Mouse (Mus musculus): ENCODE measurements around the gene Ap5z1. TPM values are rescaled to one million over a fixed set of nuclear protein-coding genes. Genes with fewer than 3 reads are reported as not detected.
A peak's percentile ranks its signal among the peaks of the same experiment; 100 is the strongest.

Gene Ap5z1
- 13.5 and 14.3 TPM in 2 replicates for polyA plus RNA-seq (2015; fragmentation: Nextera tagmentation; extraction: Ambion mirVana)

DNA sequence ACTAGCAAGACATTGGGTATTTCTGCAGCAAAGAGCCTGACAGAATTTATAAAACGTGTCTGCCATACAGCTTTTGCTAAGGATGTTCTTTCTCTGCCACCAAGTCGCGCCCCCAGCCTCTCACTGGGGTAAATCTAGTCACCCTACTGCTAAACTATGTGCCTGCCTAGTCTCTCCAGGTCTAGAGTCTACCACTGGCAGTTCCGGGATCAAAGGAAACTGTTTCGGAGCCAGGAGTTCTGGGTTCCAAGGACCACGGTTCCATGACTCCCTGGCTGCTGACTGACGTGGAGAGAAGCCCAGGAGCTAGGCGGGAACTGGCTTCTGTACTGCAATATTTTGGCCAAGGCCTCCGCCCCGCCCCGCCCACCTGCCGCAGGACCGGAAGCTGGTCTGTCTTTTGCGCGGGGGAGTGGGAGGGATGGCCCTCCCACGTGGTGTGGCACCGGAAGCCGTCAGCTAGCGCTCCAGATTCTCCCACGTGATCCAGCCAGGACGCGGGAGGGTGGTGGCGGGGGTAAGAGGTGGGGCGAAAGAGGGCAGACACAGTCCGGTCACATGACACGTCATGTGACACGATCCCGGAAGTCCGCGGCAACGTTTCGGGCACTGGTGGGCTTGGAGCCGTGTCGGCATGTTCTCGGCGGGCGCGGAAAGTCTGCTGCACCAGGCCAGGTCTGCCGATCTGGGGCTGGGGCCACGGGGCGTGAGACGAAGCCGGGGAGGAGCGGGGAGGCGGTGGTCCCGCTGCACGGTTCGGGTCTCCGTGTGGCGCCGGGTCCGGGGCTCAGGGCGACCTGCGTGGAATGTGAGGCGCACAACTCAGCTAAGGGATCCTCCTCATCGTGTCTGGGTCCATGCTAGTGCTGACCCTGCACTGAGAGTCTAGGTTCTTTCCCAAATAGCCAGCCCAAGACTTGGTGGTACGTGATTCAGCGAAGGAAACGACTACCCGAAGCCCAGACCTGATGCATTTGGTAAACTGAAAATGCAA lies at the start of gene Ap5z1:
Gene Ap5z1, plus strand, starts transcription at position 484 of the 994 bp plus-strand sequence.
- Histone ChIP-seq H3K27ac (replicated peaks) (peak within 1 kb of the TSS; percentile 90), H3K4me1 (replicated peaks) (peaks cover 18% of the 10 kb centered on the region), H3K9me3 (no peaks in the 10 kb centered on the region), H3K27me3 (no peaks in the 10 kb centered on the region), H3K4me3 (peak within 1 kb of the TSS; percentile 87), H3K36me3 (no peaks in the 10 kb centered on the region; the same call in 1 of the 2 replicates), H3K9ac (peak within 1 kb of the TSS; percentile 60), H3K4me2 (peak within 1 kb of the TSS; percentile 79)
- ATAC-seq (ENCODE audit: low FRiP score, low read depth) = peak; percentile 93
- 2% methylated on average over 60 of the region's 60 CpGs for WGBS

DNA sequence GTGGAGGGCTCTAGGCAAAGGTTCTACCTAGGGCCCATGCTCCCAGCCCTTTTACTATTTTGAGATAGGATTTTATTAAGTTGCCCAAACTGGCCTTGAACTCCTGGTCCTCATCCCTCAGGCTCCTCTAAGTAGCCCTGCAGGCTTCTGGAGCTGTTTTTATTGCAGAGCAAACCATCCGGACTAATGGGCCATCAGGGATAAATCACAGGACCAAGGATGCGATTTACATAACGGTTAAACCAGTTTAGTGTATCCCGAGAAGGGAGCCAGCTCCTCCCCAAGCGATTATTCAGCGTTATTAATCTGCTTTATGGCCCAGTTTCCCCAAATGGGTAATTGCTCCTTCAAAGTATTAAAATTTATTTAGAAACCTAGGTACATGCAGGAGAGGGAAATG lies 48.3 kb upstream of the Ap5z1 start:
- H3K4me1 ChIP-seq (replicated peaks) = peaks cover 38% of the 10 kb centered on the region
- ATAC-seq (ENCODE audit: low FRiP score, low read depth) = no peak
- H3K27ac ChIP-seq (replicated peaks) = no peak overlapping the region
- H3K27me3 ChIP-seq = no peaks in the 10 kb centered on the region
- H3K4me2 ChIP-seq = no peak overlapping the region
- H3K9me3 ChIP-seq = no peaks in the 10 kb centered on the region
- WGBS = 34% methylated on average over 6 of the region's 6 CpGs
- H3K4me3 ChIP-seq = no peak overlapping the region
- H3K36me3 ChIP-seq = no peaks in the 10 kb centered on the region
- H3K9ac ChIP-seq = no peak overlapping the region

DNA sequence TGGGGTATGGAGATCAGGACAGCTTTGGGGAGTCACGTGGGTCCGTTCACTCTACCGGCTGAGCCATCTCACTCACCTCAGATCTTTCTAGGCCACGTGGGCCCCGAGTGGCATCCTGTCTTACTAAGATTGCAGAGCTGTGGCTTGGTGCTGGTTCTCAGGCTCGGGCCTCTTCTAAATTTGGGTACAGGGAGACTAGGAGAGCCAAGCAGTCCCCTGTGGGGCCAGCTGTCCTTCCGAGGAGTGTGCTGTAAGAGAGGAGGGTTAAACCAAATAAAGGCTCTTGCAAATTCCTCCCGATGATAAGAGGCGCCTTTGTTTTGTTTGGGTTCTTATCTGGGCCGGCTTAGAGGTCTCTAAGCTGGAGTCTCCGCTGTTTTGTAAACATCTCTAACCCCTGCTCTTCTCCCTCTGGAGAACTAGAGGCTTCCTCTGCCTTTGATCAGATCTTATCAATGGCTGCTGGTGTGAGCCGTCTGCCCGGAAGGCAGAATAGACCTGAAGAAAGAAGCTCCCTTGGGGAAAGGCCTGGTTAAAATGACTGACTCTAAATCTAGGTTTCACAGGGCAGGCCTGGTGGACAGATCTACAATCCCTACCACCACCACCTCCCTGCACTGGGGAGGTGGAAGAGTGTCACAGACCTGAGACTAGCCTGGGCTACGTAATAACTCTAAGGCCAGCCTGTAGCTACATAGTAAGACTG lies 47.5 kb upstream of the Ap5z1 start:
- H3K27ac ChIP-seq (replicated peaks) = no peak overlapping the region
- WGBS = 28% methylated on average over 14 of the region's 14 CpGs
- ATAC-seq (ENCODE audit: low FRiP score, low read depth) = no peak

DNA sequence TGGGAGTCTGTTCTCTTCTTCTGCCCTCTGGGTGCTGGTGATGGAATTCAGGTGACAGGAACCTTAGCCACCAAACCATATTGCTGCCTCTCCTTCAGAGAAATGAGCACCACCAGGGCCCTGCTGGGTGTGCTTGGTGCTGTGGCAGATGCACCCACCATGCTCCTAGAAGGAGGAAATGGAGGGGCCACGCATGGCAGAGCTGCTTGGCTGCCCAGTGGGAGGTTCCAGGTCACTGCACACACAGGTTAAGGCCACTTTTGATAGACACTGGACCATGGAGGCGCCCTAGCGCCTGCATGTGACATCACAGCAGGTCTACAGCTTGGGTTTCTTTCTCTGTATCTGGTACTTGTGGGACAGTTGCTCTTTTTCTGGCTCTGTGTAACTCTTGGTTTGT lies 46.6 kb upstream of the Ap5z1 start:
- Histone ChIP-seq H3K4me2 (no peak overlapping the region), H3K27ac (replicated peaks) (no peak overlapping the region), H3K4me1 (replicated peaks) (peaks cover 36% of the 10 kb centered on the region), H3K9ac (no peak overlapping the region), H3K36me3 (no peaks in the 10 kb centered on the region; the same call in 1 of the 2 replicates), H3K27me3 (no peaks in the 10 kb centered on the region), H3K9me3 (no peaks in the 10 kb centered on the region), H3K4me3 (no peak overlapping the region)
- no peak for ATAC-seq (ENCODE audit: low FRiP score, low read depth)
- WGBS = 61% methylated on average over 3 of the region's 3 CpGs

More for the DNA sequence above, 47.5 kb upstream of the Ap5z1 start:
- no peaks in the 10 kb centered on the region for H3K36me3 ChIP-seq
- peaks cover 33% of the 10 kb centered on the region for H3K4me1 ChIP-seq (replicated peaks)
- no peak overlapping the region for H3K4me3 ChIP-seq
- H3K27me3 ChIP-seq = no peaks in the 10 kb centered on the region
- no peaks in the 10 kb centered on the region for H3K9me3 ChIP-seq
- no peak overlapping the region for H3K4me2 ChIP-seq
- H3K9ac ChIP-seq = no peak overlapping the region

DNA sequence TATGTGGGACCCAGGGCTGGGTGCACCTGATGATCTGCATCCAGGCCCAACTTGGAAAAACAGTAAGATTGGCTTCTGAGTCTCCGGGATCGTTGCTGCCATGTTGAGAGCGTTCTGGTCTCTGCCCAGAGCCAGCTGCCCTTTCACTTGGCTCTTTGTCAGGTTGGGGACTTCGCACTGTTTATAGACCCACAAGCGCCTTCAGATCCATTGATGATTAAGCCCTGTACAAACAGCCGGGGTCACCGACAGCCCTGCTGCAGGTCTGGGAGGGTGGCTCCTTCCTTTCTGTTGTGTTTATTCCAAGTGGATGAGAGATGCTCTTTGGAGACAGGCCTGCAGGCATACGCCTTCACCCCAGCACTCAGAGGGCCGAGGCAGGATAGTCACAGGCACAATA lies 45.9 kb upstream of the Ap5z1 start:
- peaks cover 35% of the 10 kb centered on the region for H3K4me1 ChIP-seq (replicated peaks)
- WGBS = 79% methylated on average over 9 of the region's 9 CpGs
- no peak overlapping the region for H3K9ac ChIP-seq
- no peak overlapping the region for H3K4me2 ChIP-seq
- H3K4me3 ChIP-seq = no peak overlapping the region
- H3K27ac ChIP-seq (replicated peaks) = no peak overlapping the region
- no peaks in the 10 kb centered on the region for H3K9me3 ChIP-seq
- H3K27me3 ChIP-seq = no peaks in the 10 kb centered on the region
- no peaks in the 10 kb centered on the region; the same call in 1 of the 2 replicates for H3K36me3 ChIP-seq
- ATAC-seq (ENCODE audit: low FRiP score, low read depth) = no peak

DNA sequence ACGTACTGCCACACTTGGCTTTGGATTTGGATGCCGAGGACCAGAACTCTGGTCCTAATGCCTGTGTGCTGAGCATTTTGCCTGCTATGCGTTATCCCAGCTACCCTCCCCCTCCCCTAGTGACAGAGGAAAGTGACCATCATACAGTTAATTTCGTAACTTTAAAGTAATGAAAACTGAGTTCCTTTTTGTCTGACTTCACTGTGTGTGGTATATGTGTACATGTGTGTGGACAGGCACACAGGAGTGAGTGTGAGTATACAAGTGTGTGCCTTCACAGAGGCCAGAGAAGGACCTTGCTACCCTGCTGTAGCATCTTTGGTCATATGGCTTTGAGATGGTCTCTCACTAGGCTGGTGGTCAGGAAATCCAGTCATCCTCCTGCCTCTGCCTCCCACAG lies 45.3 kb upstream of the Ap5z1 start:
- Histone ChIP-seq H3K27ac (replicated peaks) (no peak overlapping the region), H3K4me3 (no peak overlapping the region), H3K27me3 (no peaks in the 10 kb centered on the region), H3K36me3 (no peaks in the 10 kb centered on the region; the same call in 1 of the 2 replicates), H3K4me2 (no peak overlapping the region), H3K4me1 (replicated peaks) (peaks cover 39% of the 10 kb centered on the region), H3K9ac (no peak overlapping the region), H3K9me3 (no peaks in the 10 kb centered on the region)
- WGBS = 93% methylated on average over 4 of the region's 4 CpGs
- ATAC-seq (ENCODE audit: low FRiP score, low read depth) = no peak

DNA sequence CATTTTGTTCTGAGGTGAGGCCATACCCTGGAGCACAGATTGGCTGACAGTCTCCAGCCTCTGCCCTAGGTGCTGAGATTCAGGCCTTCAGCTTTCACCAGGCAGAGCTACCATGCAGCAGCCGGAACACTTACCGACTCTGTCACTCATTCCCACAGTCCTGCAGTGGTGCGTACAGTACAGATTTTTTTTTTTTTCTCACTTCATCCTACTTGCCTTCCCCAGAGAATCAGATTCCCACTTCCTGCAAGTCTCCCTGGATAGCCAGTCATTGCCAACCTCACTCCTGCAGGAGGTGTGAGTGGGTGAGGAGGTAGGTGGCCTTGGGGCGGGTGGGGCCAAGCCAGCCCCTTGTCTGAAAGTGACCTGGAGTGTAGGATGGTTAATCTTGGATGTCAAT lies 43.4 kb upstream of the Ap5z1 start:
- Histone ChIP-seq H3K4me3 (no peak overlapping the region), H3K9me3 (no peaks in the 10 kb centered on the region), H3K27ac (replicated peaks) (no peak overlapping the region), H3K36me3 (no peaks in the 10 kb centered on the region; the same call in 1 of the 2 replicates), H3K4me2 (no peak overlapping the region), H3K27me3 (no peaks in the 10 kb centered on the region), H3K4me1 (replicated peaks) (peaks cover 43% of the 10 kb centered on the region), H3K9ac (no peak overlapping the region)
- ATAC-seq (ENCODE audit: low FRiP score, low read depth) = no peak
- WGBS = 95% methylated on average over 4 of the region's 4 CpGs

DNA sequence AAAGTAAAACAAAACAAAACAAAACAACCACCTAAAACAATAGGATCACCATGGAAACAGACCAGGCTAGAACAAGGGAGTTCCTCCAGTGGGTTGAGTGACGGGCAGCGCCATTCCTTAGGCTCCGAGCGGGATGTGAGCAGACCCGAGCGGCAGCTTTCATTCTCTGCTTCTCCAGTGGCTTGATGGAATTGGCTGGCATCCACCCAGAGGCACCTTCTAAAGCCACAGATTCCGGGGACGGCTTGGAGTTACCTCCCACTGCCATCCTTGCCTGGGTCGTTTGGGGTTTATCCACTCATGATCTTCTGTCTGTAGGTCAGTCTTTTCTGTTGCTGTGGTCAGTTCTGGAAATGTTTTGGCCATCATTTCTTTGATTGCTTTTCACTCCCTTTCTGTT lies 42.8 kb upstream of the Ap5z1 start:
- no peaks in the 10 kb centered on the region for H3K27me3 ChIP-seq
- H3K4me2 ChIP-seq = no peak overlapping the region
- H3K36me3 ChIP-seq = no peaks in the 10 kb centered on the region; the same call in 1 of the 2 replicates
- no peak overlapping the region for H3K9ac ChIP-seq
- no peaks in the 10 kb centered on the region for H3K9me3 ChIP-seq
- WGBS = 65% methylated on average over 9 of the region's 9 CpGs
- peaks cover 43% of the 10 kb centered on the region for H3K4me1 ChIP-seq (replicated peaks)
- no peak overlapping the region for H3K4me3 ChIP-seq
- no peak for ATAC-seq (ENCODE audit: low FRiP score, low read depth)
- no peak overlapping the region for H3K27ac ChIP-seq (replicated peaks)

DNA sequence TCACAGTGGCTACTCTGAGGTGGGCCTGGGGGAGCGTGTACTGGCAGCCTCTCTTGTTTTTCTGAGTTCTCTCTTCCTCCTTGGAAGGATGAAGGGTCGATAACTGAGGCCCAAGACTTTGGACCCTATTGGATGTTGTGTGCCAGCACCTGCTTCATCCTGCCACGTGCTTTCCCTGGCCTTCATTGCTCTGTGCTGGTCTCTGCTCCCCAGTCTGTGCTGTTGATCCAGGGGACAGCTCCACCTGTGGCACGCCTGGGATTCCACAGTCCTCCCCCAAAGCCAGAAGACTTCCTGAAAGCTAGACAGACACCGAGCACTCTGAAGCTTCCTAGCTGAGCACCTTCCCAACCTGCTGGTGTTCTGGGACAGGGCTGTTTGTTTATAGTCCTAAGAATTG lies 41.9 kb upstream of the Ap5z1 start:
- no peaks in the 10 kb centered on the region for H3K9me3 ChIP-seq
- ATAC-seq (ENCODE audit: low FRiP score, low read depth) = no peak
- peaks cover 39% of the 10 kb centered on the region for H3K4me1 ChIP-seq (replicated peaks)
- no peak overlapping the region for H3K4me3 ChIP-seq
- no peak overlapping the region for H3K9ac ChIP-seq
- H3K36me3 ChIP-seq = no peaks in the 10 kb centered on the region; the same call in 1 of the 2 replicates
- no peaks in the 10 kb centered on the region for H3K27me3 ChIP-seq
- WGBS = 85% methylated on average over 5 of the region's 5 CpGs
- H3K4me2 ChIP-seq = no peak overlapping the region
- H3K27ac ChIP-seq (replicated peaks) = no peak overlapping the region

DNA sequence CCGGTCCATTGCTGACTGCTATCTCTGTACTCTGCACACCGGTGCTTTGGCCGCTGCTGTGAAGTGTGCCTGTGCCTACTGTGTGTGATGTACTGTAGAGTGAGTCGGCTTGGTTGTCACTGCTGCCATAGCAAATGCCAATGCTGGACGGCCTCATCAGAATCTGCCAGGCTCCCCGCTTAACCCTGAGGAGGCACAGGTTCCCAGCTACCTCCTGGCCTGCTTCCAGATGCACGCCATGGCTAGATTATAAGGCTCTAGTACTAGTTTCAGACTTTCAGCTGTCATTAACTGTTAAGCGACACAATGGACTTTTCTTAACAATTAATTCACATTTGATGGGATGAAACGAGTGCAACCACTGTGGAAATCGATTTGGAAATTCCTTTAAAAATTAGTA lies 40.6 kb upstream of the Ap5z1 start:
- Histone ChIP-seq H3K27ac (replicated peaks) (no peak overlapping the region), H3K4me2 (no peak overlapping the region), H3K9ac (no peak overlapping the region), H3K4me3 (no peak overlapping the region), H3K9me3 (no peaks in the 10 kb centered on the region), H3K36me3 (no peaks in the 10 kb centered on the region; the same call in 1 of the 2 replicates), H3K27me3 (no peaks in the 10 kb centered on the region), H3K4me1 (replicated peaks) (peaks cover 48% of the 10 kb centered on the region)
- WGBS = 68% methylated on average over 10 of the region's 10 CpGs
- no peak for ATAC-seq (ENCODE audit: low FRiP score, low read depth)

DNA sequence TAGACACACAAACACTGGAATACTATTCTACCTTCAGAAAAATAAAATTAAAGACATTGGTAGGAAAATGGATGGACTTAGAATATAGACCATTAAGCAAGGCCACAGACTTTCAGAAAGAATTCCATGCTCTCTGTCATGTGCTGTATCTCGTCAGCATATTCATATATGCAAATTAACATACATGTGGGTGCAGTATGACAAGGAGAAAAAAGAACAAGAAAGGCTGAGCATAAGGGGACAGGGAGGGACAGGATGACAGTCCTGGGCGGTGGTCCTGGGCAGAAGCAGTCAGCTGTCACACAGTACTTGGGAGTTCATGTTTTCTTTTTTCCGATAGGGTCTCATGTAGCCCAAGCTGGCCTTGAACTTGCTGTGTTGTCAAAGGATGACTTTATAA lies 40.0 kb upstream of the Ap5z1 start:
- 50% methylated on average over 3 of the region's 3 CpGs for WGBS
- no peak for ATAC-seq (ENCODE audit: low FRiP score, low read depth)
- H3K4me1 ChIP-seq (replicated peaks) = peaks cover 48% of the 10 kb centered on the region

More for the DNA sequence above, 40.0 kb upstream of the Ap5z1 start:
- Histone ChIP-seq H3K27ac (replicated peaks) (no peak overlapping the region), H3K4me2 (no peak overlapping the region), H3K9ac (no peak overlapping the region), H3K27me3 (no peaks in the 10 kb centered on the region), H3K9me3 (no peaks in the 10 kb centered on the region), H3K36me3 (no peaks in the 10 kb centered on the region; the same call in 1 of the 2 replicates), H3K4me3 (no peak overlapping the region)
